Mouse (Mus musculus) stomach, embryonic 15.5 days (tissue): ENCODE results near the gene Erg. TPM values are rescaled to one million over a fixed set of nuclear protein-coding genes. Genes with fewer than 3 reads are reported as not detected.

Source experiments
- ATAC-seq: fragments of 200-750 bp; cut with Nextera tagmentation; 2 replicates; pipeline ENCODE4 v1.8.0; 2017; ENCODE audit warnings: low read depth, moderate number of reproducible peaks, moderate TSS enrichment; ENCODE audit not compliant: insufficient read depth, low FRiP score
- H3K27ac ChIP-seq: fragments of 300-500 bp; sonication (generic); 2 replicates; pipeline ENCODE4 v1.5.1; 2015; ENCODE audit warnings: mild to moderate bottlenecking, inconsistent platforms
- H3K27me3 ChIP-seq: fragments of 300-500 bp; sonication (generic); replicated peaks from 2 replicates; pipeline ENCODE4 v1.6.1; 2015; ENCODE audit warnings: inconsistent platforms
- H3K36me3 ChIP-seq: fragments of 300-500 bp; sonication (generic); 2 replicates; pipeline ENCODE4 v1.6.1; 2015; ENCODE audit warnings: inconsistent platforms
- H3K4me1 ChIP-seq: fragments of 300-500 bp; sonication (generic); 2 replicates; pipeline ENCODE4 v1.6.1; 2015; ENCODE audit warnings: inconsistent platforms
- H3K4me2 ChIP-seq: fragments of 300-500 bp; sonication (generic); 2 replicates; pipeline ENCODE4 v1.6.1; 2015; ENCODE audit warnings: mild to moderate bottlenecking, inconsistent platforms
- H3K4me3 ChIP-seq: fragments of 300-500 bp; sonication (generic); replicated peaks from 2 replicates; pipeline ENCODE4 v1.5.1; 2015; ENCODE audit warnings: inconsistent platforms
- H3K9ac ChIP-seq: fragments of 300-500 bp; sonication (generic); 2 replicates; pipeline ENCODE4 v1.6.1; 2015; ENCODE audit warnings: inconsistent platforms
- H3K9me3 ChIP-seq: fragments of 300-500 bp; sonication (generic); 2 replicates; pipeline ENCODE4 v1.6.1; 2016; ENCODE audit warnings: inconsistent platforms
- whole genome bisulfite sequencing: fragments of 180-500 bp; shearing (Covaris S2); methylation state at CpG from one replicate; pipeline ENCODE4 v1.1.7; 2015; 5-methylcytosine and 5-hydroxymethylcytosine counted together
- polyA plus RNA-seq: library from polyadenylated mRNA; unstranded; fragments of >200 nt; fragmentation: Nextera tagmentation; extraction: Ambion mirVana; gene quantifications from 2 replicates; pipeline ENCODE4 v1.2.1, GENCODE M21; 2015

The Erg gene
- polyA plus RNA-seq, 1 experiment from 2014 or later: 6.0 TPM

DNA sequence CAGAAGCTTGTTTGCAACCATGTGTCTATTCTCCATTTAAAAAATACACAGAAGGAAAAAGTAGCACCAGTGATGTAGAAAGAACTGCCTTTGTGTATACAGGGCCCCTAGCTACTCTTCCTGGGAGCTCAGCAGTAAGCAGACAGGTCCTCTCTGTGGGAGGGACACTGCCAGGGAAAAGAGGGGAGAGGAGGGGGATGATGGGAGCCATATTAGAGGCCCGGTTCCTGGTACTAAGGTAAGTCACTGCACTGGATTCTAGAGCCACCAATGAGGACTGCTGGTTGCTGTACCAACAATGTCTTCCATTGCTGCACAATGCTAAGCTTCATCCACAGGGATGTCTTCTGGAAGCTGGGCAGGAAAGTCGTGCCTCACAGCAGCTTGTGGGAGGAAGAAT lies 80.3 kb downstream of the Erg start:
- H3K27me3 ChIP-seq: no peaks in the 10 kb centered on the region
- H3K36me3 ChIP-seq: no peaks in the 10 kb centered on the region
- ATAC-seq: no peak
- H3K9me3 ChIP-seq: no peaks in the 10 kb centered on the region
- H3K4me3 ChIP-seq: no peak overlapping the region
- H3K4me1 ChIP-seq: no peaks in the 10 kb centered on the region
- H3K4me2 ChIP-seq: no peak overlapping the region
- no peak overlapping the region for H3K27ac ChIP-seq
- WGBS: 65% methylated on average over 2 of the region's 2 CpGs
- H3K9ac ChIP-seq: no peak overlapping the region

DNA sequence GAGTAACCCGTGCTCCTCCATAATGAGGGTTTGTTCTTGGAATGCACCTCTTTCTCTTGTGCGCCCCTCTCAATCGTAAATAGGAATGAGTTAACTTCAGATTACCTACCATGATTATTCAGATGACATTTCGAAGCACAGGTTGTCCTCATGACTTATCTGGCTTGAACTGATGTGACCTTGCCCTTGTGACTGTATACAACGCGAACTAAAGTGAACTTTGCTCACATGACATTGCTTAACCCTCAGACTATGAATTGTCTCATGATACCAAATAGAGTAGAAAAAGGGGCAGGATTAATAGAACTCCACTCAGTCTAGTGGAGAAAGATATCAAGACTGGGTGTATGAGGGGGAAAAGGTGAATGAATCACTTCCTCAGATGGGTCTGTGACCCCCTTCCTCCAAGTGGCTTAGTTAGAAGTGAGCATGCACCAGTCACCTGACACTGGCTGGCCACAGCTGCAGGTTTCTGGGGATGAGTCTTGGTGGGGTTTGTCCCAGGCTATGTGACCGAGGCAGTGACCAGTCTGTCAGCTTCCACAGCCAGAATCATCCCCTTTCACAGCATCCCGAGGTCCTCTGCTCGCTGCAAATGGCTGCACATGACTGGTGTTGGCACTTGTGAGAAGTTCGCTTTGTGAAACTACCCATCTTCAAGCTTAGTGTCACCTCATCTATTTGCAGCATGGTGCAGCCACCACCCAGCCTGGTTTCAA lies 89.7 kb downstream of the Erg start:
- no peaks in the 10 kb centered on the region for H3K9me3 ChIP-seq
- H3K4me3 ChIP-seq: no peak overlapping the region
- no peaks in the 10 kb centered on the region for H3K4me1 ChIP-seq
- ATAC-seq: no peak
- H3K4me2 ChIP-seq: no peak overlapping the region
- H3K9ac ChIP-seq: no peak overlapping the region
- H3K27me3 ChIP-seq: no peaks in the 10 kb centered on the region
- WGBS: 78% methylated on average over 10 of the region's 10 CpGs
- H3K27ac ChIP-seq: no peak overlapping the region
- no peaks in the 10 kb centered on the region for H3K36me3 ChIP-seq

DNA sequence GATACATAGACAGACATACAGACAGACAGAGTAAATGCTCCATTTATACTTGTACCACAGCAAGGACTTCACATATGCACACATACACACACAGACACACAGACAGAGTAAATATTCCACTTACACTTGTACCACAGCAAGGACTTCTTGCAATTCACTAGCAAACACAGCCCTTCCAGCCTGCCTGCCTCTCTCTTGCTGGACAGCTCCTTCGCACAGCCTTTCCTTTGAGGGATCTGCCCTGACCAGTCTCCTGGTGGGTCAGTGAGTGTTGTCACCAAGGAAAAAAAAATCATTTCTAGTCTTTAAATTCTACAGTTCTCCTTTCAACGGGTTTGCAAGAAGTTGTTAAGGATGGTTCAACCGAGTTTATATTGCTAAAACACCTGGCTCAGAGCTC lies 92.3 kb downstream of the Erg start:
- H3K4me3 ChIP-seq: no peak overlapping the region
- no peak overlapping the region for H3K27ac ChIP-seq
- no peaks in the 10 kb centered on the region for H3K4me1 ChIP-seq
- no peak overlapping the region for H3K4me2 ChIP-seq
- H3K9ac ChIP-seq: no peak overlapping the region
- no peaks in the 10 kb centered on the region for H3K9me3 ChIP-seq
- H3K27me3 ChIP-seq: no peaks in the 10 kb centered on the region
- no peaks in the 10 kb centered on the region for H3K36me3 ChIP-seq
- no peak for ATAC-seq
- 51% methylated on average over 3 of the region's 3 CpGs for WGBS

DNA sequence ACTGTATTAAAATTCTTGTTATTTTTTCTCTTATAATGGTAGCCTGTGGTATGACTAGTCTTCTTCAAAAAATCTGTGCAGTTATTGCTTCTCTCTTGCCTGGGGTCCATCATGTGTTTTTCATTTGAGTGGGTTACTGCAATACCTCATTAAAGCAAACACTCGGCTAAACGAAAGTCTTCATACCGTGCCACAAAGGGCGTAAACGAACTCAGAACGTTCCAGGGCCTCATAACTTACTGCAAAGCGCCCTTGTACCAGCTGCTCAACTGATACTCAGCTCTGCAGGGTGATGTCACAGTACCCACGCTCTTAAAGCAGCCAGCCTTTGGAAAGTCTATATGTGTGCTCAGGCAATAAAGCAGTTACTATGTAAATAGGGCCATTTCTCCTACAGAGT lies 93.1 kb downstream of the Erg start:
- Histone ChIP-seq H3K36me3 (no peaks in the 10 kb centered on the region), H3K4me3 (no peak overlapping the region), H3K9me3 (no peaks in the 10 kb centered on the region), H3K4me2 (no peak overlapping the region), H3K27ac (no peak overlapping the region), H3K27me3 (no peaks in the 10 kb centered on the region), H3K4me1 (no peaks in the 10 kb centered on the region), H3K9ac (no peak overlapping the region)
- 75% methylated on average over 8 of the region's 8 CpGs for WGBS
- no peak for ATAC-seq

DNA sequence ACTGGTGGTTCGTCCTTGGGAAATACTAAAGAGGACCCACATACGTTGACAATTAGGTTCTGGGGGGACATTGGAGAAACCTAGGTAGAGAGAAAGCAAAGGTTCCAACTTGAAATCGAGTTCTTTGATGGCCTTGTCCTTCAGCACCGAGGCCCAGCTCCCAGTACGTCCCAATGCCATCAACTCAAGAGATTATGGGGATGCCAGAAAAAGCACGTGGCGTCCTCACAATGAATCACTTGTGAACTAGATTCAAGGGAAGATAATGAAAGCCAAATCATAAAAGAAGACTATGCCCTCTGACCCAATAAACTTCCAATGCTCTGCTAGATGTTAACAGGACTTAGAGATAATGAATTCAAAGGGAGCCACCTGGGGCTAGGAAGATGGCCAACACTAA lies 94.2 kb downstream of the Erg start:
- H3K9ac ChIP-seq: no peak overlapping the region
- no peaks in the 10 kb centered on the region for H3K9me3 ChIP-seq
- ATAC-seq: no peak
- no peak overlapping the region for H3K4me2 ChIP-seq
- H3K36me3 ChIP-seq: no peaks in the 10 kb centered on the region
- H3K27me3 ChIP-seq: no peaks in the 10 kb centered on the region
- no peak overlapping the region for H3K27ac ChIP-seq
- H3K4me3 ChIP-seq: no peak overlapping the region
- WGBS: 76% methylated on average over 7 of the region's 7 CpGs
- no peaks in the 10 kb centered on the region for H3K4me1 ChIP-seq

DNA sequence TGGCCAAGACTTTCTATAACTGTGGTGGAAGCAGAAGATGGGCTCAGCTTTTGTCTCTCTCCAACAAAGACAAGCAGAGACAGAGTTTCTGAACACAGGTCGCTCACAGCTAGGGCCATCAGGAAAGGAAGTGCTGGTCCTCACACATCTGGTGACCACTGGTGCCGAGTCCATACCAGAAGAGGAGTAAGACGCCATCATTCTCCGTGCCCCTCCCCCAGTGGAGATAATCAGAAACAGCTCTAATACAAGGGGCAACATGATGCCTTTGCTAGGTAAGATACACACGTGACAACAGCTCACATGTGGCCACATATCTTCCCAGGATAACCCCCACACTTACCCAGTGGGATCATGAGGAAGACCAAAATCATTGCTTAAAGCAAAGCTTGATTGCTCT lies 96.0 kb downstream of the Erg start:
- WGBS: 79% methylated on average over 5 of the region's 5 CpGs
- ATAC-seq: no peak
- Histone ChIP-seq H3K4me1 (no peaks in the 10 kb centered on the region), H3K4me2 (no peak overlapping the region), H3K36me3 (no peaks in the 10 kb centered on the region), H3K27ac (no peak overlapping the region), H3K9me3 (no peaks in the 10 kb centered on the region), H3K9ac (no peak overlapping the region), H3K27me3 (no peaks in the 10 kb centered on the region), H3K4me3 (no peak overlapping the region)

DNA sequence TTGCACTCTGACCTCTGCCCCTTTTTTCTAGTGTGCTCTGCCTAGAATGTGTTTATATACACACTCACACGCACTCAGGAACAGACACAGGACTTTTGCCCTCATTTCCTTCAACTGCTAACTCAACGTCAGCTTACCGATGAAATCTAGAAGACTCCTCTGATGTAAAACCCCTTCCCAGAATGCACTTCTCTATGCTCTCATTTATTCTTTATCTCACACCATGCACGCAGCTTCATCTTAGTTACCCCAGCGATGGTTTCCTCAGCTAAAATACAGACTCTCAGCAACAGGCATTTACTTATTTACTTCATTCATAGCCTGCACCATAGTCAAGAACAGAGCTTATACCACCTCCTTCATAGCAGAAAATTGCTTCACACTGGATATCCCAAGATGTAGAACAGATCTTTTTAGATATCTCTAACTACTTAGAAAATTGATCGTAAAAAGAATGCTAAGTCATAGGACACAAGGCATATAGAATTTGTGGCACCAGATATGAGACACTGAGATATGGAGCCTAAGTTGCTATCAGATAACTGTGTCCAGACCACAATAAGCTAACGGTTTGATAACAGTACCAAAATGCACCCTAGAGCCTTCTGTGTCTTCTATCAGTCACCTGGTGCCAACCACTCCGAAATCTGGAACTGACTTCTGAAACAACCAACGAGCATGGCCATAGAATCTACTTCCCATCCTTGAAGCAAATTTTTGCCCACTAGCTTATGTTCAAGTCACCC lies 98.6 kb downstream of the Erg start:
- no peak overlapping the region for H3K4me2 ChIP-seq
- ATAC-seq: no peak
- WGBS: 65% methylated on average over 9 of the region's 9 CpGs
- no peaks in the 10 kb centered on the region for H3K9me3 ChIP-seq
- H3K27me3 ChIP-seq: no peaks in the 10 kb centered on the region
- no peak overlapping the region for H3K4me3 ChIP-seq
- H3K36me3 ChIP-seq: no peaks in the 10 kb centered on the region
- H3K27ac ChIP-seq: no peak overlapping the region
- H3K9ac ChIP-seq: no peak overlapping the region
- H3K4me1 ChIP-seq: no peaks in the 10 kb centered on the region

DNA sequence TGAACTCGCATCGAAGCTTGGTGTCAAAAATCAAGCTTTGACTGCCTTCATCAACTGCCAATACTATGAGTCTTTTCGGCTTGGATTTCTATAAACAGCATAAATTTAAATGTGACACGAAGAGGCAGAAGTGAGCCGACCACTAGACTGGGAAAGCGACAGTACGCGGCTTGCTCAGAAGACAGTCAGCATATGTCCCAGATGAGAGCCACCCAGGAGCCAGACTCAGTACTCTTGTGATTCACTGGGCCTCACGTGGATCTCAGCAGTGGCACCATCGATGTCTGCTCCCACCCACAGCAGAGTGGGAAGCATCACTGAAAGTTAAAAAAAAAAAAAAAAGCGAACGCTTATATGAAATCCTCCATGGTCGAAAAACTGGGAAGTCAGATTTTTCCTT lies 105.2 kb downstream of the Erg start:
- Histone ChIP-seq H3K36me3 (no peaks in the 10 kb centered on the region), H3K4me3 (no peak overlapping the region), H3K27ac (no peak overlapping the region), H3K9ac (no peak overlapping the region), H3K4me1 (no peaks in the 10 kb centered on the region), H3K9me3 (no peaks in the 10 kb centered on the region), H3K4me2 (no peak overlapping the region), H3K27me3 (no peaks in the 10 kb centered on the region)
- ATAC-seq: no peak
- 77% methylated on average over 13 of the region's 13 CpGs for WGBS

DNA sequence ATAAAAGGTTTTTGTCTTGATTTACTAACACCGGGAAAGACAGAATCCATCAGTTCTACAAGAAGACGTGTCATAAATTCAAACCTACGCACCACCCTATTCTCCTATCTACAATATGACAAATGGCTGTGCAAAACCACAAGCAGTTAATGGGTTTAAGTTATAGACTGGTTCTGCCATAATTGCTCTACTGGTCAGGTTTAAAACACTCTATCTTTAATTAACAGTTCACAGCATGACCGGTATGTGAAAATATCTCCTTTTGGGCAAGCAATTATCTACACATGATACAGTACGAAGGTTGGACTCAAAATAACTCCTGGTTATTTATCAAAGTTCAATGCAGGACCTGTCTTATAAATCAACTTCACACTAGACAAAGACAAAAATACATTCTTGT lies 107.8 kb downstream of the Erg start:
- no peaks in the 10 kb centered on the region for H3K27me3 ChIP-seq
- H3K9ac ChIP-seq: no peak overlapping the region
- H3K27ac ChIP-seq: no peak overlapping the region
- H3K4me3 ChIP-seq: no peak overlapping the region
- no peak overlapping the region for H3K4me2 ChIP-seq
- no peaks in the 10 kb centered on the region for H3K36me3 ChIP-seq
- H3K4me1 ChIP-seq: no peaks in the 10 kb centered on the region
- WGBS: 64% methylated on average over 5 of the region's 5 CpGs
- ATAC-seq: no peak
- no peaks in the 10 kb centered on the region for H3K9me3 ChIP-seq

DNA sequence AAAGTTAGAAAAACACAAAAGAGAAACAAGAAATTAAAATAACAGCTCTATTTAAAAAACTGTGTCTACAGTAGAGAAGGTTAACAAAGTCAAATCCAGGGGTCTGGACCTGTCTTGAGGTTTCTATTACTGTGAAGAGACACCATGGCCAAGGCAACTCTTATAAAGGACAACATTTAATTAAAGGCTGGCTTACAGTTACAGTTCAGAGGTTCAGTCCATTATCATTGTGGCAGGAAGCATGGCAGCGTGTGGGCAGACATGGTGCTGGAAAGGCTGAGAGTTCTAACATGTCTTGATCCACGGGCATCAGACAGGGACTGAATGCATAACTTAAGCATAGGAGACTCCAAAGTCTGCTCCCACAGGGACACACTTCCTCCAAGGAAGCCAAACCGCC lies 111.4 kb downstream of the Erg start:
- no peaks in the 10 kb centered on the region for H3K4me1 ChIP-seq
- WGBS: 80% methylated on average over 3 of the region's 3 CpGs
- no peak for ATAC-seq
- no peak overlapping the region for H3K27ac ChIP-seq
- H3K4me3 ChIP-seq: no peak overlapping the region
- no peaks in the 10 kb centered on the region for H3K36me3 ChIP-seq
- no peaks in the 10 kb centered on the region for H3K9me3 ChIP-seq
- H3K9ac ChIP-seq: no peak overlapping the region
- H3K27me3 ChIP-seq: no peaks in the 10 kb centered on the region
- no peak overlapping the region for H3K4me2 ChIP-seq

DNA sequence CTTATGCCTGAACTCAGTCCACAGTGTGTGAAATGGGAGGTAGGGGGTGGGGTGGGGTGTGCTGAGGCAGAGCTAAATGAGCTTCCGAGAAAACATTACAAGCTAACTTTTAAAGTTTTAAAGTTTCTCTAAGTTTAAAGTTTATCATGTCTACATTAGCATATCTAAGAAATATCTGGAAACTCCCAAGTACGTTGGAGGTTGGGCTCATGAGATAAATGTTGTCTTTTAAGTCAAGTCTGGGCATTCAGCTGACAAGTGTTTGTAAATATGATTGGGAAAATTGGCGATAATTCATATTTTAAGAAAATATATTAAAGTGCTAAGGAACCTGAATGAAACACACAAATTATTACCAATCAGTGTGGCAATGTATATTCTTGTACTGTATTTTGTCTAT lies 112.4 kb downstream of the Erg start:
- ATAC-seq: no peak
- Histone ChIP-seq H3K4me2 (no peak overlapping the region), H3K27me3 (no peaks in the 10 kb centered on the region), H3K9ac (no peak overlapping the region), H3K4me1 (no peaks in the 10 kb centered on the region), H3K27ac (no peak overlapping the region), H3K9me3 (no peaks in the 10 kb centered on the region), H3K36me3 (no peaks in the 10 kb centered on the region), H3K4me3 (no peak overlapping the region)
- 80% methylated on average over 3 of the region's 3 CpGs for WGBS

DNA sequence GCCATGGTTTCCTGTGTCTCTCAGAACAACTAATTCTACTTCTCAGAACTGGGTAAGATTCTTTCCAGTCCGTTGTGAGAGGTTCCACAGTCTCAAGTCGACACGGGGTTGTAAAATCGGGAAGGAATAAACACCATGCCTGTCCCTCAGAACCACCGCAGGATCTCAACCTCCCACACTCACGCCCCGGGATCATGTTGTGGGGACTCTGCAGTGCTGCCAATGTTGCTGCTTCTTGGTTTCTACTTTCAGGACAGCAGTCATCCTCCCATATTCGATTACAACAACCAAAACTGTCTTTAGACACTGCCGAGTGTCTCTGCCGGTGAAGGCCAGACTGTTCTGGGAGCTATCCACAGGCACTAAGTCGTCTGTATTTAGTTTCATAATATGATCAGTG lies 113.6 kb downstream of the Erg start:
- no peak for ATAC-seq
- H3K27me3 ChIP-seq: no peaks in the 10 kb centered on the region

More for the DNA sequence above, 113.6 kb downstream of the Erg start:
- H3K9ac ChIP-seq: no peak overlapping the region
- no peak overlapping the region for H3K4me2 ChIP-seq
- no peak overlapping the region for H3K4me3 ChIP-seq
- no peaks in the 10 kb centered on the region for H3K4me1 ChIP-seq
- H3K9me3 ChIP-seq: no peaks in the 10 kb centered on the region
- WGBS: 85% methylated on average over 11 of the region's 11 CpGs
- no peaks in the 10 kb centered on the region for H3K36me3 ChIP-seq
- H3K27ac ChIP-seq: no peak overlapping the region
